Mouse (Mus musculus) cerebral cortex, adult 2 months (tissue): ENCODE results near the gene Rfc1.

ENCODE experiments used
- WGBS: fragments of 180-500 bp; shearing (Covaris S2); methylation state at CpG from one replicate; pipeline ENCODE4 v1.1.7; 2018; 5-methylcytosine and 5-hydroxymethylcytosine counted together

Rfc1 gene

GRCm38 (mm10) chr5:65335298-65336074 is at the start of gene Rfc1:
Gene Rfc1, minus strand, starts transcription at chr5:65335670.
- WGBS = under 1% methylated on average over 65 of the region's 65 CpGs

GRCm38 (mm10) chr5:65374746-65375145 is 39.3 kb upstream of the Rfc1 start:
- WGBS = 85% methylated on average over 7 of the region's 7 CpGs

DNA sequence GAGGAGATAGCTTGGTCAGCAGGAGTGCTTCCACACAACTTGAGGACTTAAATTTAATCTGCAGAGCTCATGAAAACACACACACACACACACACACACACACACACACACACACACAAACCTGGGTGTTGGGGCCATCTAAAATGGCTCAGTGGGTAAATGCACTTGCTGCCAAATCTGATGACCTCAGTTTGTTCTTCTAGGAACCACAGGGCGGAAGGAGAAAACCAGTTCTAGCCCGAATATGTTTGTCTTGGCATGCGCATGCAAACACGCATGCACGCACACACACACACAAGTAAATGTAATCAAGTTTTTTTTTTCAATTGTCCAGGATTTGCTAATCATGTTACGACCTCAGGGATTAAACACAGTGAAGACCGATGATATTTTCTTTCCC is 36.1 kb upstream of the Rfc1 start:
- 93% methylated on average over 7 of the region's 7 CpGs for WGBS

DNA sequence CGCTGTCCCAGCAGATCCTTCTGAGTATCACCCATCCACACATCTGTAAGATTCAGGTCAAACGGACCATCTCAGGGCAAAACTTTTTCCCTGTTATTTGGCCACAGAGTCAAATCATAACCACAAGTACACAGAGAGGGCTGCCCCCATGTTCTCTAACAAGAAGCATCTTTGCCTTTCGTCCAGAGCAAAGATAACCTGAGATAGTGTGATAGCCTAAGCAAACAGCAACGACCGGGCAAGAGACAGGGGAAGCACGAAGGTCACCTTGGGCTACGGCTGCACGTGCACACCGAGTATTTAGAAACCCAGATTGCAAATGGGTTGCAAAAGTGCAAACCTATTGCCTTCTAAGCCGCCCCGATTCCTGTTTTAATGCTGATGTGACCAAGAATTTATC is 32.4 kb upstream of the Rfc1 start:
- 90% methylated on average over 11 of the region's 11 CpGs for WGBS

- WGBS = 83% methylated on average over 3 of the region's 3 CpGs
Observed at GRCm38 (mm10) chr5:65357771-65358170, 22.3 kb upstream of the Rfc1 start.

- 92% methylated on average over 6 of the region's 6 CpGs for WGBS
Observed at GRCm38 (mm10) chr5:65356851-65357250, 21.4 kb upstream of the Rfc1 start.

GRCm38 (mm10) chr5:65354985-65355384 is 19.5 kb upstream of the Rfc1 start:
- WGBS = 77% methylated on average over 5 of the region's 5 CpGs

DNA sequence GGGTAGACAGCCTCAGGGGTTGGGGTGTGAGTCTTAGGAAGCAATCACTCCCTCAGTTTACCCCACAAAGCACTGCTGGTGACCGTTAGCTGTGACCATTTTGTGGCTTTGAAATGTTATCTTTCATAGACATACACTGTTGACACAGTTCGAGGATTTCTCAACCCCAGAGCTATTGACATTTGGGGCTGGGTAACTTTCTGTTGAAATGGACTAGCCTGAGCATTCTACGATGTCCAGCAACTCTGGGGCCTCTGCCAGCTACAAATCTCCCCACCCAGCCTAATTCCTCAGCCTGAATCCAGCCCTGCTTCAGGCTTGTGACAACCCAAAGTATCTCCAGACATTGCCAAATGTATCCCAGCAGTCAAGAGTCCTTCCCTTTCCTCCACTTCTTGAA is 18.6 kb upstream of the Rfc1 start:
- 81% methylated on average over 3 of the region's 3 CpGs for WGBS

- 83% methylated on average over 10 of the region's 10 CpGs for WGBS
Observed at GRCm38 (mm10) chr5:65350508-65350907, 15.0 kb upstream of the Rfc1 start.

GRCm38 (mm10) chr5:65348168-65348567 is 12.7 kb upstream of the Rfc1 start, which contains the start of gene Klb:
Gene Klb, plus strand, starts transcription at chr5:65348314.
- 48% methylated on average over 15 of the region's 15 CpGs for WGBS

DNA sequence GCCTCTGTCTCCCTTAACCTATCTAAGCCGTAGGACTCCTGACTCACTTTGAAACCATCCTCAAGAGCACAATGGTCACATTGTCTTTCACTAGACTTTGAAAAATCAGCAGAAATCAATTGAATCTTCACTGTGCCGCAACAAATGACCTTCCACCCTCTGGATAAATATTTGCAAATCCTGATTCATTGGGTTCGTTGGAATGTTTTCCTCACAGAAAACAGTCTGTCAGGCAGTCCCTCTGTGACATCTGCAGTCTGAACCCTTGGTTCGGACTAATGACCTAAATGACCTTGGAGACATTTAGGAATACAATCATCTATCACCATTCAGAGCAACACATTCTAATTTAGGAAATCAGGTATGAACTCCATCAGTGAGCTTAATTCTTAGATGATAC is 4.7 kb upstream of the Rfc1 start:
- WGBS = 68% methylated on average over 4 of the region's 4 CpGs

DNA sequence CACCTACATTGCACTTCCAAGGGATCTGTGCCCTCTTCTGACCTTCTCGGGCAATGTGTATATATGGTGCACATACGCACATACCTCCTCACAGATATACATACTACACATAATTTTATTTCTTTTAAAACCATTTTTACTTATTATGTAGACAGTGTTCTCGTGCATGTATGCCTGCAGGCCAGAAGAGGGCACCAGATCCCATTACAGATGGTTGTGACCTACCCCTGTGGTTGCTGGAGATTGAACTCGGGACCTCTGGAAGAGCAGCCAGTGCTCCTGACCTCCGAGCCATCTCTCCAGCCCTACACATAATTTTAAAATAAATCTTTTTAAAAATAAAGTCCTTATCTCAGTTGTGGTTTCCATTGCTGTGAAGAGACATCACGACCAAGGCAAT is 2.9 kb upstream of the Rfc1 start:
- 83% methylated on average over 6 of the region's 6 CpGs for WGBS

DNA sequence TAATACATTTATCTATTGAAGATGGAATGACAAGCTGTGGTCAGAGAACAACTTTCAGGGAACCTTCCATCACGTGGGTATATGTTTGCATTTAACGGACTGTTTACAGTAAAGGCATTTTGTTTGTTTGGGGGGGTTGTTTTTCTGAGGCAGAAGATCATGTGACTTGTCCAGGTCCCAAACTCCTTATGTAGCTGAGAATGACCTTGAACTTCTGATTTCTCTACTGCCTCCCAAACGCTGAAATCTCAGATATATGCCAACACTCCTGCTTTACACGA is 545 bp upstream of the Rfc1 start:
- 15% methylated on average over 4 of the region's 4 CpGs for WGBS

- 7% methylated on average over 8 of the region's 8 CpGs for WGBS
Observed at GRCm38 (mm10) chr5:65334788-65335187, 682 bp downstream of the Rfc1 start.

DNA sequence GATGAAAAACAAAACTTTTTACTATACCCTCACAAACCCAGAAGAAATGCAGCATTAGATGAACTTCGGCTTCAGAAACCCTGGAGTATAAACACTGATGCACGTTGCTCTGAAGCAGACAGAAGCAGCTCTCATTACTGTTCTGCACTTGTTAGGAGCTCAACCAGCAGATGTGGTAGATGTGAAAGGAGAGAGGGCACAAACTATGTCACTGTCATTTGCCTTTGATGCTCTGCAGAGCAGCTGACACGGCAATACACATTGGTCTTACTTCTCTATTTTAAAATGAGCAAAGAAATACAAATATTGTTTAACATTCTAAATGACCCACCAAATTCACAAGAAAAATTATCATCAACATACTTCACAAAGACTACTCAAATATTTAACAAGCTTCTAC is 5.5 kb downstream of the Rfc1 start:
- 70% methylated on average over 3 of the region's 3 CpGs for WGBS

GRCm38 (mm10) chr5:65326212-65326611 is 9.3 kb downstream of the Rfc1 start:
- WGBS = 64% methylated on average over 5 of the region's 5 CpGs

DNA sequence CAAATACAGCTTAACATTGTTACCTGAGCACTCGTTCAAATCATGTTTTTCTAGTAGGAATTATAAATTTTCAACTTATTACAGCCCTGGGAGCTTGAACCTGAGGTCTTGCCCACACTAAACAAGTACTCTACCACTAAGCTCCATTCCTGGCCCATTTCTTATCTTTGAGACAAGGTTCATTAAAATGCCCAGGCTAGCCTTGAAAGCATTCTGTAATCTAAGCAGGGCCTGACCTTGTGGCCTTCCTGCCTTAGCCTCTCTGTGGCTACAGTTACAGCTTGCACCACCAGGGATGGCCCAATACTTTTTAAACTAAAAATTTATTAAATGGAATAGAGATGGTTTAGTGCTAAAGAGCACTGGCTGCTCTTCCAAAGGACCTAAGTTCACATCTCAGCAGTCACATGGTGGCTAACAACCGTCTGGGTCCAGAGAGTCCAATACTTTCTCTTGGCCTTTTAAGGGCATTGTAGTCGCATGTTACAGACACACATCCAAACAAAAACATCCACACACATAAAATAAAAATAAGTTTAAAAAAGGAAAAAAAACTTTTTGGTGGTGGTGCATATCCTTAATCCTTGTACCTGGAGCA is 10.6 kb downstream of the Rfc1 start:
- 93% methylated on average over 3 of the region's 3 CpGs for WGBS

GRCm38 (mm10) chr5:65324271-65324670 is 11.2 kb downstream of the Rfc1 start:
- 89% methylated on average over 3 of the region's 3 CpGs for WGBS

GRCm38 (mm10) chr5:65322165-65322564 is 13.3 kb downstream of the Rfc1 start:
- 87% methylated on average over 10 of the region's 10 CpGs for WGBS

DNA sequence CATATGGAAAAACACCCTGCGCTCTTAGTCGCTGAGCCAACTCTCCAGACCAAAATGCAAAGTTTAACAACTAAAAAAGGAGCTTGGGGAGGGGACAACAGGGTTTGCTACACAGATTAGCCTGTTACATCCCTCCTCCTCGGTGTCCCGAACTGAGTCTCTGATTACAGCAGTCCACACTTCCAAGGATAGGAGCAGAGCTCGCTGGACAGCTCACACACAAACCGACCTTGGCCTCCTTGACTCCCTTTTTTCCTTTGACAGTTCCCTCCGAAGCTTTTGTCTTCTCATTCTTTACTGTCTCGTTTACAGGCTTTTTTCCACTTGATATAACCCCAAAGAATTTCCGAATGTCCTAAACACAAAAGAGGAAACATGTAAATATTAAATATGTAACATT is 16.3 kb downstream of the Rfc1 start:
- 83% methylated on average over 9 of the region's 9 CpGs for WGBS

DNA sequence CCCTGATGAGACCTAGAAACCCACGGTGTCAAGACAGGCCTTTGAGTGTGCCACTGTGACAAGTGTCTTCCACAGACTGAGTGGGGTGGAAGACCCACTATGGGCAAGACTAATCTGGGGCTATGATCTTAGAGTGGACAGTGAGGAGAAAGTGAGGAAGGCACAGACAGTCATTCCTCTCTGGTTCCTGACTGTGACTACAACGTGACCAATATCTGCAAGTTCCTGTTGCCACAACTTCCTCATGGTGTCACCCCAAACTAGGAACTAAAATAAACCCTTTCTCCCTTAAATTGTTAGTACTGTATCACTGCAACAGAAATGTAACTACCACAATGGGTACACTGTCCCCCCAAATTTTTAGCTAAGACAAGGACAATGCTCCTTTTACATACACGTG is 26.6 kb downstream of the Rfc1 start:
- WGBS = 91% methylated on average over 3 of the region's 3 CpGs

DNA sequence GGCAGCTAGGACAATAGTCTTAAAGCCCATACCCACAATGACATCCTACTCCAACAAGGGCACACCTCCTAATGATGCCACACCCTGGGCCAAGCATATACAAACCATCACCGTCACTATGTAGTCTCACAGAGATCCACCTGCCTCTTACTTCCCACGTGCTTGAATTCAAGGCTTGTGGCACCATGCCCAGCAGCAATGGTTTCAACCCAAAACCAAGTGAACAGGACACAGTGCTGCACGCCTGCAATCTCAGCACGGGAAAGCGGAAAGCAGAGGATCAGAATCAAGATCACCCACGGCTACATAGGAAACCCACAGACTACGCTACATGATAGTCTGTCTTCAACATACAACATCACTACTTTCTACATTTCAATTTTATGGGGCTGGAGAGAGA is 27.3 kb downstream of the Rfc1 start:
- WGBS = 84% methylated on average over 7 of the region's 7 CpGs

DNA sequence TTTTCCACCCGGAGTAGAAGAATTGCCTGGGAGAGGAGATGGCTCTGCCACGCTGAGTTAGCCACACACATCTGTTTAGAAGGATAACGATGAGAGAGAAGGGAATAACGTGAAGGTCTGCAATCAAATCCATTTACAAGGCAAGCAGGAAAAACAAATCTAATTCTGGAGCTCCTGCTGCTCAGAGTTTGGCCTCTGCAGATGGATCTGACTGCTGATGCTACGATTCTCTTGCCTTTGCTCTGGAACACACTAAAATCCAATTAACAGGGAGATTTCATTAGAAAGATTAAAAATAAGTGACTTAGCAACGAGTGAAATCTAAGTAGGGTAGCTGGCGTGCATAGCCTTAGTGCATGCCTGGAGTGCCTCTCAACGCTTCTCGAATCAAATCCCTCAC is 30.0 kb downstream of the Rfc1 start:
- WGBS = 57% methylated on average over 9 of the region's 9 CpGs

DNA sequence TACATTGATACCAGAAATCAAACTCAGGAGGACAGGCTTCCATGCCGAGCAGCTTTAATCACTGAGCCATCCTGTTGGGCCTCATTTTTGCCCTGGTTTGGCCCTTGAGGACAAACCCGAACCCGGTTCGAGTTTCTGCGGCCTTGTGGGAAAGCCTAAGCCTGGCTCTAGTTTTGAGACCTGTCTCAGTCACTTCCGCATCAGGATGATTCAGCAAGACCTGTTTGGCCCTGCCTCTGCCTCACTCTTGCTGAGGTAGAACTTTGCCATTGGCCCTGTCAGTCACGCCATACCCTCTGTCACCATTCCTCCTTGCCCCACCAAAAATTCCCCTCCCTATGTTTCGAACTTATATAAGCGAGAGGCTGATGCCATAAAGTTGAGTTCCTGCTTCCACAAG is 35.3 kb downstream of the Rfc1 start:
- 96% methylated on average over 9 of the region's 9 CpGs for WGBS
